Mouse (Mus musculus) liver, embryonic 11.5 days (tissue): ENCODE measurements around the gene Daam1. TPM values are rescaled to one million over a fixed set of nuclear protein-coding genes. Genes with fewer than 3 reads are reported as not detected.

Experiments
- ATAC-seq: fragments of 200-750 bp; cut with Nextera tagmentation; replicated peaks from 2 replicates; pipeline ENCODE4 v1.8.0; 2017; ENCODE audit warnings: moderate number of reproducible peaks, mild to moderate bottlenecking, moderate TSS enrichment, moderate library complexity; ENCODE audit not compliant: low FRiP score
- DNase-seq: peaks from one replicate; pipeline ENCODE4 v3.0.0-alpha.2; 2017; ENCODE audit warnings: low spot score
- H3K27ac ChIP-seq: fragments of 300-500 bp; sonication (generic); 2 replicates; pipeline ENCODE4 v1.5.1; 2014; ENCODE audit warnings: mild to moderate bottlenecking, low read depth, low read length, control low read depth
- H3K27me3 ChIP-seq: fragments of 300-500 bp; sonication (generic); replicated peaks from 2 replicates; pipeline ENCODE4 v1.6.1; 2014; ENCODE audit warnings: low read length, mixed read lengths; ENCODE audit not compliant: control insufficient read depth, insufficient read depth
- H3K36me3 ChIP-seq: fragments of 300-500 bp; sonication (generic); 2 replicates; pipeline ENCODE4 v1.6.1; 2014; ENCODE audit warnings: mild to moderate bottlenecking, low read length, moderate library complexity, mixed read lengths; ENCODE audit not compliant: control insufficient read depth, insufficient read depth
- H3K4me1 ChIP-seq: fragments of 300-500 bp; sonication (generic); replicated peaks from 2 replicates; pipeline ENCODE4 v1.6.1; 2014; ENCODE audit warnings: low read length, mixed read lengths; ENCODE audit not compliant: control insufficient read depth, insufficient read depth
- H3K4me2 ChIP-seq: fragments of 300-500 bp; sonication (generic); 2 replicates; pipeline ENCODE4 v1.6.1; 2014; ENCODE audit warnings: mild to moderate bottlenecking, control low read depth, moderate library complexity
- H3K4me3 ChIP-seq: fragments of 300-500 bp; sonication (generic); 2 replicates; pipeline ENCODE4 v1.5.1; 2014; ENCODE audit warnings: low read depth, low read length, control low read depth
- H3K9ac ChIP-seq: fragments of 300-500 bp; sonication (generic); 2 replicates; pipeline ENCODE4 v1.6.1; 2014; ENCODE audit warnings: low read depth, low read length, control low read depth
- H3K9me3 ChIP-seq: fragments of 300-500 bp; sonication (generic); 2 replicates; pipeline ENCODE4 v1.6.1; 2016; ENCODE audit warnings: low read length, inconsistent platforms, mixed read lengths; ENCODE audit not compliant: control insufficient read depth
- WGBS: fragments of 180-500 bp; shearing (Covaris S2); extraction: QIAGEN DNeasy Blood & Tissue Kit; methylation state at CpG from one replicate; pipeline ENCODE4 v1.1.7; 2014; 5-methylcytosine and 5-hydroxymethylcytosine counted together
- polyA plus RNA-seq: library from polyadenylated mRNA; unstranded; fragments of >200 nt; fragmentation: Nextera tagmentation; extraction: Ambion mirVana; gene quantifications from 2 replicates; pipeline ENCODE4 v1.2.1, GENCODE M21; 2014

Daam1 gene
- polyA plus RNA-seq, 1 experiment from 2014 or later, result 15.2 TPM

DNA sequence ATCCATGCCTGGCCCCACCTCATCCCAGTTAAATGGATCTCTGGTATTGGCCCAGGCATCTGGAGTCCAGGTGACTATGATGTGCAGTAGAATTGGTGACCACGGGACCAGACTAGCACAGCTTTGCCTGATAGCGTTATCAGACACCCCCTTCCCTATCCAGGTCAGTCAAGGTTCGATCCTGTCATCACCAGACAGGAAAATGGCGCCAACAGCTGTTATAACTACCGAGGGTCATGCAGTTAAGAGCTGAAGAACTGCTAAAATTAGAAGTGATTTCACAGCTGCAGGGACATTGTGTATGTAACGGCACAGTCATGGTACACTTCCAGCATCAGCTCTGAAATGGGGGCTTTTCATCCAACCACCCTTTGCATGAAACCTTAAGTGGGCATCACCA, 149.3 kb downstream of the Daam1 start:
- Histone ChIP-seq H3K9me3 (no peaks in the 10 kb centered on the region), H3K4me2 (no peak overlapping the region), H3K4me1 (peaks cover 12% of the 10 kb centered on the region), H3K9ac (no peak overlapping the region), H3K4me3 (no peak overlapping the region), H3K27me3 (no peaks in the 10 kb centered on the region), H3K27ac (no peak overlapping the region), H3K36me3 (peaks cover 15% of the 10 kb centered on the region)
- ATAC-seq (0 out of 2 replicates have a peak, but pooled peaks have one; percentile 21), DNase-seq (no peak)
- WGBS, result 44% methylated on average over 6 of the region's 6 CpGs

DNA sequence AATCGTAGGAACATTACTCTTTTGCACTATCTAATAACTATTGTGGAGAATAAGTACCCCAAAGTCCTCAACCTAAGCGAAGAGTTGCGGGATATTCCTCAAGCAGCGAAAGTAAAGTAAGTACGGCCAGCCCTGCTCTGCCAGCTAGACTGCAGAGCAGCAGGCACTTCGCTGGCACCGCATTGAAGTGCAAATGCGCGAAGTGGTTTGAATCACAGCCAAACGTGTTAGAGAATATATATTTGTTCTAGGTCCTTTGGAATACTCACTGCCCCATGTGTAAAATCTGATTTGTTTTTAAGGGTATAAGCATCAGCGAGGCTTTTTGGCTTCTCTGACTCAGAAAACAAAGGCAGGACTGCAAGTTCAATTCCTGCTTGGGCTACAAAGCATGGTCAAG, 149.9 kb downstream of the Daam1 start:
- DNase-seq, result no peak
- peaks cover 12% of the 10 kb centered on the region for H3K4me1 ChIP-seq
- WGBS, result 93% methylated on average over 11 of the region's 11 CpGs
- no peak overlapping the region for H3K27ac ChIP-seq
- ATAC-seq, result no peak
- no peak overlapping the region for H3K9ac ChIP-seq
- H3K4me2 ChIP-seq, result no peak overlapping the region
- no peaks in the 10 kb centered on the region for H3K27me3 ChIP-seq
- H3K36me3 ChIP-seq, result peaks cover 13% of the 10 kb centered on the region
- no peak overlapping the region for H3K4me3 ChIP-seq
- no peaks in the 10 kb centered on the region for H3K9me3 ChIP-seq

DNA sequence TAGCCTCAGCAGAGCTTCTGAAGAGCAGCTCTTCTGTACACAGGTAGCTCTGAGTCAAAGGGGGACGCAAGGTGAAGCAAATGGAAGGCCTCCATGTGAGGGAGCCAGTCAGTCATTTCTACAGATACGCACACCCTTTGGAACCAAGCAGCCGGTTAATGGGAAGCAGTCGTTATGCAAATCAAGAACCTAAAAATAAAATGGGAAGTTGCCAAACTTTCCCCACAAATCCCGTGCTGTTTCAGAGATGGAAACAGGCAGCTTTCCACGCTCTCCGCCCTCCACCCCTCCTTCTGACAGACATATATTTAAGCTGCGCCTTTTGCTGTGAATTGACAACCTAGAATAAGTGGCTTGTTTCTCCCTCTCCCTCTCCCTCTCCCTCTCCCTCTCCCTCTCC, 150.4 kb downstream of the Daam1 start:
- Histone ChIP-seq H3K4me1 (peaks cover 12% of the 10 kb centered on the region), H3K27ac (no peak overlapping the region), H3K4me2 (no peak overlapping the region), H3K9me3 (no peaks in the 10 kb centered on the region), H3K36me3 (peaks cover 13% of the 10 kb centered on the region; the same call in 1 of the 2 replicates), H3K27me3 (no peaks in the 10 kb centered on the region), H3K9ac (no peak overlapping the region), H3K4me3 (no peak overlapping the region)
- 81% methylated on average over 8 of the region's 8 CpGs for WGBS
- no peak for ATAC-seq
- DNase-seq, result no peak

DNA sequence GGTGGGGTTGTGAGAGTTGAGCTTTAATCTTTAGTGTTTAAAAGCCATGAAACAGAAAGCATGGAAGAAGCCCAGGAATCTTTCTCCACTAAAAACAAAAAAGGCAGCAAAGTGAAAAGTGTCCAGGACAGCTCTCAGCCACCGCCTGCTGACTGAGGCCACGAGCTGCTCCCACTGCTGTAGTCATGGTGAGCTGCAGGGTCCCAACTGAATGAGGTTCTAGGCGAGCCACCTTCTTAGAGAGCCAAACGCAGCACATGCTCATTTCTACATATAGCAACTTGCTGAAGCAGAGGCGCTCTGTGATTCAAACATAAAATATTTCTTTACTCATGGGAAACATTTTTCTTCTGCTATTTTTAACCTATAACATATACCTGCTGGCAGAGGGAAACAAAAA, 150.9 kb downstream of the Daam1 start:
- 93% methylated on average over 5 of the region's 5 CpGs for WGBS
- peaks cover 12% of the 10 kb centered on the region for H3K4me1 ChIP-seq
- no peaks in the 10 kb centered on the region for H3K9me3 ChIP-seq
- H3K9ac ChIP-seq, result no peak overlapping the region
- H3K4me3 ChIP-seq, result no peak overlapping the region
- DNase-seq, result no peak
- no peak overlapping the region for H3K27ac ChIP-seq
- no peak overlapping the region for H3K4me2 ChIP-seq
- H3K27me3 ChIP-seq, result no peaks in the 10 kb centered on the region
- peaks cover 15% of the 10 kb centered on the region; the same call in 1 of the 2 replicates for H3K36me3 ChIP-seq
- no peak for ATAC-seq

DNA sequence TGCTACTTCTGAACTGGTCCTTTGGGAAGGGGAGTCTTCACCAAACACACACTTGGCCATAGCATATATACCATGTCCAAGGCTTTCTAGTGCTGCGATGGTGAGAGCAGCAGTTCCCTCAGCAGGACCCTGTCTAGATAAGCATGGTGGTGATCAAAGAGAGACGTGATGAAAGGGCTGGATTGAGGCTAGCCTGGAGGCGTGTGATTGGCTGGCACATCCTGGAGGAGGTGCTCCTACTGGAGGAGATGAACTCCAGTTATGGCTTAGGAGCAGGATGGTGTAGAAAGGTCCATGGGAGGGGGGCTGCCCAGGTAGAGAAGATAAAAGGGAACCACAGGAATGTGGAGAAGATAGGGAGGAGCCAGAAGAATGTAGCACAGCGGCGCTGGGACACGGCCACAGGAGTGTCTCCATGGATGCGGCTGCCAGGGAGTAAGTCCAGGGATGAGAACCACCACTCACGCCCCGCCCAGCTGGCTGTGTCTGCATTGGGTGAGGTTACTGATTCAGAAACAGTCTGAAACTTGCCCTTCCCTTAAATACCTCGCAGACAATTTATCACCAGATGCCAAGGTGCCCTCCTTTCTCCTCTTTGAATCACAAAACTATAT, 152.3 kb downstream of the Daam1 start:
- H3K9me3 ChIP-seq, result no peaks in the 10 kb centered on the region

DNA sequence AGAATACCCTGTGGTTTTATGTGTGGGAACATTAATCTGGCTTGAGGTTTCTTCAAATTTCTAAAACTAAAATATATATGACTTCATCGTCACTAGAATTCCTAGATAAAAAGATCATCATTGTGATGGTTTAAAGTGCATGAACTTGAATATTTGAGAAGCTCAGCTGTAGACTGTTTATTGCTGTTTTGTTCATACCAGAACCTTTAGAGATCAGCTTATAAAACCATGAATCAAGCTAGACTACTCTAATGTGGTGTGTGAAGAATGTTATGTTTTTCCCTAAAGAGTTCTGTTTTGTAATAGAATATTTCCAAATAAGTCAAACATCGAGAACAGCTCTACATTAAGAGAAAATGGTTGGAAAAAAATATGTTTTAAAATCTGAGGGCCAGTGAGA, 156.3 kb downstream of the Daam1 start:
- no peak for DNase-seq
- Histone ChIP-seq H3K27me3 (no peaks in the 10 kb centered on the region), H3K4me2 (no peak overlapping the region), H3K4me1 (no peaks in the 10 kb centered on the region), H3K9me3 (no peaks in the 10 kb centered on the region), H3K4me3 (no peak overlapping the region), H3K27ac (no peak overlapping the region), H3K9ac (no peak overlapping the region), H3K36me3 (peaks cover 32% of the 10 kb centered on the region)
- WGBS, result 87% methylated on average over 2 of the region's 2 CpGs
- no peak for ATAC-seq

More for the DNA sequence above, 152.3 kb downstream of the Daam1 start:
- ATAC-seq (no peak), DNase-seq (no peak)
- H3K4me2 ChIP-seq, result no peak overlapping the region
- no peak overlapping the region for H3K9ac ChIP-seq
- H3K4me1 ChIP-seq, result peaks cover 11% of the 10 kb centered on the region
- H3K4me3 ChIP-seq, result no peak overlapping the region
- 64% methylated on average over 10 of the region's 10 CpGs for WGBS
- no peaks in the 10 kb centered on the region for H3K27me3 ChIP-seq
- H3K27ac ChIP-seq, result no peak overlapping the region
- H3K36me3 ChIP-seq, result peaks cover 15% of the 10 kb centered on the region; the same call in 1 of the 2 replicates

DNA sequence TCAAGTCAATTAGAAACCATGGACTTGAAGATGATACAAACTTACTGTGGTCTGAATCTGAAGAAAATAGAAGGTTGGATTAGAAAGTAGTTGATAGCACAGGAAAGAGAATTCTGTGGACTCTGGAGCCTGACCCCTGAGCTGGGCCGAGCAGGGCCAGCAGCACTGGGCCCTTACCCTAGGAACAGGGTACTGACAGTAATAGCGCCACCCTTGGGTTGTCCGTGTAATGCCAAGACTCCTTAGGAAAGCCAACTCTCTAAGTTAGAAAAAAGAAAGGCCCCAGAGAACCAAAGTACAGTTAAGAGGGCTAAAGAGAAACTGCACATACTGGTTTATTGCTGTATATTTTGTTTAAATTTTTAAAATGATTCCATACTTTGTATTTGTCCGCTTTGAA, 157.0 kb downstream of the Daam1 start:
- ATAC-seq, result no peak
- Histone ChIP-seq H3K36me3 (peaks cover 27% of the 10 kb centered on the region), H3K4me3 (no peak overlapping the region), H3K9ac (no peak overlapping the region), H3K4me1 (no peaks in the 10 kb centered on the region), H3K9me3 (no peaks in the 10 kb centered on the region), H3K27ac (no peak overlapping the region), H3K4me2 (no peak overlapping the region), H3K27me3 (no peaks in the 10 kb centered on the region)
- DNase-seq, result no peak
- WGBS, result 86% methylated on average over 4 of the region's 4 CpGs

DNA sequence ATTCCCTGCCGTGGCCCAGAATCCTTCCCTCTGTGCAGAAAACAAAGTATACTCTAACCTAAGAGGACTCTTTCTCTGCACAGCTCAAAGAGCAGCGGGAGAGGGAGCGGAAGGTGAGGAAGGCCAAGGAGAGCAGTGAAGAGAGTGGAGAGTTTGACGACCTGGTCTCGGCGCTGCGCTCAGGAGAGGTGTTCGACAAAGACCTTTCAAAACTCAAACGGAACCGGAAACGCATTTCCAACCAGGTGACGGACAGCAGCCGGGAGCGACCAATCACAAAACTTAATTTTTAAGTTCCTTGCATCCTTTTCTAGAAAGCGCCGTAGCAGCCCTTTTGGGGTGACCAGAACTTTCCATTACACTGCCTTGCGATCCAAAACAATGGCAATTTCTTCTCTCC, 158.7 kb downstream of the Daam1 start:
- H3K4me1 ChIP-seq, result no peaks in the 10 kb centered on the region
- H3K4me3 ChIP-seq, result no peak overlapping the region
- 94% methylated on average over 17 of the region's 17 CpGs for WGBS
- H3K27me3 ChIP-seq, result no peaks in the 10 kb centered on the region
- DNase-seq (no peak), ATAC-seq (no peak)
- peaks cover 24% of the 10 kb centered on the region for H3K36me3 ChIP-seq
- H3K9ac ChIP-seq, result no peak overlapping the region
- no peak overlapping the region for H3K27ac ChIP-seq
- no peaks in the 10 kb centered on the region for H3K9me3 ChIP-seq
- H3K4me2 ChIP-seq, result no peak overlapping the region

DNA sequence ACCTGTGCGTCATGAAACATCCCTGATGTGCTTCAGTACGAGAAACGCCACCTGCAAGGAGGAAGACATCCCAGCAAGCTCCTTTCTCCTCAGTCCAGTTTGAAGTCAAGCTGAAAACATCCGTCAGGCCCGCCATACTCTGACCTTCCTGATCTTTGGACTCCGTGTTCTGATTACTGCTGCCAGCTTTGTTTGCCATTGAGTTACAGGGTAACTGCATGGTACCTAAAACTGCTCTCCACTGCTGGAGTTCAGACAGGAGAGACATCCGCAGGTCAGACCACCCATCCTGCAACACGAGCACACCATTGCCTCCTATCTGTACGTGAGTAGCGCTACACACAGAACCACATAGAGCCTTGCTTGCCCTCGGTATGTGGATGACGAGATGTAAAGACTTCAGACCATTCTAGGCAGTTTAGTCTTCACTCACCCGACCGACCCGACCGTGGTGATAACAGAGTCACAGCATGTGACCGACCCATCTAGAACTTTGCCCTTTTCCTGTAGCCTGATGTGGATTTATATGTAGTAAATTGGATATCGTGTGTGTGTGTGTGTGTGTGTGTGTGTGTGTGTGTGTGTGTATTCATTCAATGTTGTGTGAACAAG, 161.8 kb downstream of the Daam1 start:
- Histone ChIP-seq H3K4me2 (no peak overlapping the region), H3K27me3 (no peaks in the 10 kb centered on the region), H3K4me1 (no peaks in the 10 kb centered on the region), H3K4me3 (no peak overlapping the region), H3K36me3 (peaks cover 17% of the 10 kb centered on the region), H3K9me3 (no peaks in the 10 kb centered on the region), H3K9ac (no peak overlapping the region), H3K27ac (no peak overlapping the region; the same call in 1 of the 2 replicates)
- ATAC-seq, result peak; percentile 67
- WGBS, result 82% methylated on average over 18 of the region's 18 CpGs
- DNase-seq, result no peak
